Mouse (Mus musculus): Measurements from ENCODE around the gene Atg7. TPM values are rescaled to one million over a fixed set of nuclear protein-coding genes. Genes with fewer than 3 reads are reported as not detected.

Atg7 gene
- total RNA-seq, 1 experiment: 14.6 TPM

- in situ Hi-C loops (cut with MboI; ENCODE audit: low sequenced_read_pairs in 2 of 2, unreplicated experiment in 2 of 2): loop anchor here in 1 of 2 experiments (25.0 kb wide), 1 partner anchor 250 kb away; no protein-coding TSS in a partner anchor
- Histone ChIP-seq H3K9ac (ENCODE audit: insufficient read depth, low read depth, low read length, poor library complexity, severe bottlenecking) (no peak overlapping the region), H3K36me3 (ENCODE audit: control insufficient read depth, insufficient read depth, low read length, poor library complexity, severe bottlenecking) (peaks cover 4% of the 10 kb centered on the region; the same call in 1 of the 2 replicates), H3K4me3 (ENCODE audit: insufficient read depth in 1 of 2, low read depth in 1 of 2, low read length in 2 of 2, poor library complexity in 1 of 2, severe bottlenecking in 1 of 2) (no peak overlapping the region), H3K9me3 (ENCODE audit: control insufficient read depth, insufficient read depth, low read depth, low read length) (no peaks in the 10 kb centered on the region), H3K27ac (ENCODE audit: insufficient read depth, low read depth, low read length, poor library complexity, severe bottlenecking) (no peak overlapping the region), H3K4me1 (ENCODE audit: control insufficient read depth in 2 of 2, insufficient read depth in 2 of 2, low read length in 2 of 2, poor library complexity in 1 of 2) (no peaks in the 10 kb centered on the region)
- no peak for DNase-seq (ENCODE audit: low read depth, low spot score)
- TF ChIP-seq ZC3H11A (IDR thresholded peaks at IDR 0.05; ENCODE audit: borderline replicate concordance, low read depth, low read length): no peak
Observed at GRCm38 (mm10) chr6:114687035-114687434, 44.1 kb downstream of the Atg7 start.

- no peaks in the 10 kb centered on the region for H3K4me1 ChIP-seq (ENCODE audit: control insufficient read depth in 2 of 2, insufficient read depth in 2 of 2, low read length in 2 of 2, poor library complexity in 1 of 2)
- H3K27ac ChIP-seq (ENCODE audit: insufficient read depth, low read depth, low read length, poor library complexity, severe bottlenecking): no peak overlapping the region
- H3K9me3 ChIP-seq (ENCODE audit: control insufficient read depth, insufficient read depth, low read depth, low read length): no peaks in the 10 kb centered on the region
- peaks cover 4% of the 10 kb centered on the region; the same call in 1 of the 2 replicates for H3K36me3 ChIP-seq (ENCODE audit: control insufficient read depth, insufficient read depth, low read length, poor library complexity, severe bottlenecking)
- DNase-seq (ENCODE audit: low read depth, low spot score): no peak
- no peak overlapping the region for H3K9ac ChIP-seq (ENCODE audit: insufficient read depth, low read depth, low read length, poor library complexity, severe bottlenecking)
- TF ChIP-seq HCFC1 (IDR thresholded peaks at IDR 0.05; ENCODE audit: borderline replicate concordance, insufficient read depth, low read length) (no peak), CHD2 (IDR thresholded peaks at IDR 0.05; ENCODE audit: low read depth, low read length) (no peak), ZNF384 (IDR thresholded peaks at IDR 0.05; ENCODE audit: low read depth, low read length) (no peak), ZC3H11A (IDR thresholded peaks at IDR 0.05; ENCODE audit: borderline replicate concordance, low read depth, low read length) (no peak), MAFK (IDR thresholded peaks at IDR 0.05; ENCODE audit: insufficient read depth, low read depth, low read length) (no peak)
- in situ Hi-C loops (cut with MboI; ENCODE audit: low sequenced_read_pairs in 2 of 2, unreplicated experiment in 2 of 2): loop anchor here in 1 of 2 experiments (25.0 kb wide), 1 partner anchor 253 kb away; no protein-coding TSS in a partner anchor
- H3K4me3 ChIP-seq (ENCODE audit: insufficient read depth in 1 of 2, low read depth in 1 of 2, low read length in 2 of 2, poor library complexity in 1 of 2, severe bottlenecking in 1 of 2): no peak overlapping the region
Observed at GRCm38 (mm10) chr6:114690661-114691060, 47.8 kb downstream of the Atg7 start.

GRCm38 (mm10) chr6:114691530-114691929 lies 48.6 kb downstream of the Atg7 start:
- no peak for TF ChIP-seq MAFK (IDR thresholded peaks at IDR 0.05; ENCODE audit: insufficient read depth, low read depth, low read length)
- TF ChIP-seq CHD2 (IDR thresholded peaks at IDR 0.05; ENCODE audit: low read depth, low read length): no peak
- no peak for TF ChIP-seq HCFC1 (IDR thresholded peaks at IDR 0.05; ENCODE audit: borderline replicate concordance, insufficient read depth, low read length)
- TF ChIP-seq ZC3H11A (IDR thresholded peaks at IDR 0.05; ENCODE audit: borderline replicate concordance, low read depth, low read length): no peak
- TF ChIP-seq ZNF384 (IDR thresholded peaks at IDR 0.05; ENCODE audit: low read depth, low read length): no peak
- no peaks in the 10 kb centered on the region for H3K9me3 ChIP-seq (ENCODE audit: control insufficient read depth, insufficient read depth, low read depth, low read length)
- H3K9ac ChIP-seq (ENCODE audit: insufficient read depth, low read depth, low read length, poor library complexity, severe bottlenecking): no peak overlapping the region
- in situ Hi-C loops (cut with MboI; ENCODE audit: low sequenced_read_pairs in 2 of 2, unreplicated experiment in 2 of 2): loop anchor here in 1 of 2 experiments (25.0 kb wide), 1 partner anchor 254 kb away; no protein-coding TSS in a partner anchor
- H3K27ac ChIP-seq (ENCODE audit: insufficient read depth, low read depth, low read length, poor library complexity, severe bottlenecking): no peak overlapping the region
- no peaks in the 10 kb centered on the region for H3K4me1 ChIP-seq (ENCODE audit: control insufficient read depth in 2 of 2, insufficient read depth in 2 of 2, low read length in 2 of 2, poor library complexity in 1 of 2)
- DNase-seq (ENCODE audit: low read depth, low spot score): no peak
- H3K4me3 ChIP-seq (ENCODE audit: insufficient read depth in 1 of 2, low read depth in 1 of 2, low read length in 2 of 2, poor library complexity in 1 of 2, severe bottlenecking in 1 of 2): no peak overlapping the region
- H3K36me3 ChIP-seq (ENCODE audit: control insufficient read depth, insufficient read depth, low read length, poor library complexity, severe bottlenecking): peaks cover under 1% of the 10 kb centered on the region; the same call in 1 of the 2 replicates

- Histone ChIP-seq H3K9me3 (ENCODE audit: control insufficient read depth, insufficient read depth, low read depth, low read length) (no peaks in the 10 kb centered on the region), H3K27ac (ENCODE audit: insufficient read depth, low read depth, low read length, poor library complexity, severe bottlenecking) (no peak overlapping the region), H3K9ac (ENCODE audit: insufficient read depth, low read depth, low read length, poor library complexity, severe bottlenecking) (no peak overlapping the region), H3K4me1 (ENCODE audit: control insufficient read depth in 2 of 2, insufficient read depth in 2 of 2, low read length in 2 of 2, poor library complexity in 1 of 2) (no peaks in the 10 kb centered on the region), H3K36me3 (ENCODE audit: control insufficient read depth, insufficient read depth, low read length, poor library complexity, severe bottlenecking) (no peaks in the 10 kb centered on the region), H3K4me3 (ENCODE audit: insufficient read depth in 1 of 2, low read depth in 1 of 2, low read length in 2 of 2, poor library complexity in 1 of 2, severe bottlenecking in 1 of 2) (no peak overlapping the region)
- in situ Hi-C loops (cut with MboI; ENCODE audit: low sequenced_read_pairs in 2 of 2, unreplicated experiment in 2 of 2): loop anchor here in 1 of 2 experiments (25.0 kb wide), 1 partner anchor 255 kb away; no protein-coding TSS in a partner anchor
- DNase-seq (ENCODE audit: low read depth, low spot score): no peak
- TF ChIP-seq ZC3H11A (IDR thresholded peaks at IDR 0.05; ENCODE audit: borderline replicate concordance, low read depth, low read length) (no peak), ZNF384 (IDR thresholded peaks at IDR 0.05; ENCODE audit: low read depth, low read length) (no peak), HCFC1 (IDR thresholded peaks at IDR 0.05; ENCODE audit: borderline replicate concordance, insufficient read depth, low read length) (no peak), CHD2 (IDR thresholded peaks at IDR 0.05; ENCODE audit: low read depth, low read length) (no peak), MAFK (IDR thresholded peaks at IDR 0.05; ENCODE audit: insufficient read depth, low read depth, low read length) (no peak)
Observed at GRCm38 (mm10) chr6:114692691-114693090, 49.8 kb downstream of the Atg7 start.
